Mouse (Mus musculus) bone marrow macrophage, adult 2 months (primary cell): Measurements from ENCODE around the gene Rnf114. TPM values are rescaled to one million over a fixed set of nuclear protein-coding genes. Genes with fewer than 3 reads are reported as not detected.

Source experiments
- H3K27ac ChIP-seq: 2 replicates; pipeline ENCODE4 v1.5.1; 2012; ENCODE audit warnings: low read depth, low read length; ENCODE audit not compliant: insufficient read depth
- H3K4me1 ChIP-seq: 2 replicates; pipeline ENCODE4 v1.6.1; 2012; ENCODE audit warnings: low read length; ENCODE audit not compliant: control insufficient read depth, insufficient read depth
- H3K4me3 ChIP-seq: 2 replicates; pipeline ENCODE4 v1.5.1; 2012; ENCODE audit warnings: mild to moderate bottlenecking, low read length, moderate library complexity; ENCODE audit not compliant: insufficient read depth
- CTCF ChIP-seq: IDR thresholded peaks from 2 replicates; pipeline ENCODE4 v1.5.1; 2012; ENCODE audit warnings: low read depth, mild to moderate bottlenecking, low read length, moderate library complexity
- POLR2A ChIP-seq: IDR thresholded peaks from 2 replicates; pipeline ENCODE4 v1.6.1; 2012; ENCODE audit warnings: mild to moderate bottlenecking, low read depth, low read length, borderline replicate concordance
- polyA plus RNA-seq: library from polyadenylated mRNA; stranded (reverse); fragments of >200 nt; gene quantifications from 2 replicates; pipeline ENCODE4 v1.2.4, GENCODE M21; 2012; ENCODE audit not compliant: missing spikeins, insufficient read depth, insufficient read length

Gene Rnf114
- 115 and 117 TPM in 2 replicates for polyA plus RNA-seq

GRCm38 (mm10) chr2:167491757-167492708, at the start of gene Rnf114:
Gene Rnf114, plus strand, starts transcription at chr2:167492645.
- Histone ChIP-seq H3K4me3 (peak within 1 kb of the TSS; percentile 74), H3K27ac (peak within 1 kb of the TSS; percentile 94), H3K4me1 (peaks cover 31% of the 10 kb centered on the region)
- TF ChIP-seq CTCF, result no peak
- no peak for TF ChIP-seq POLR2A

- Histone ChIP-seq H3K4me3 (no peak overlapping the region), H3K4me1 (no peaks in the 10 kb centered on the region), H3K27ac (no peak overlapping the region)
- no peak for TF ChIP-seq CTCF
- TF ChIP-seq POLR2A, result no peak
These were observed 48.8 kb upstream of the Rnf114 start for GRCm38 (mm10) chr2:167443411-167444193.

- Histone ChIP-seq H3K4me1 (no peaks in the 10 kb centered on the region), H3K4me3 (no peak overlapping the region), H3K27ac (no peak overlapping the region)
- TF ChIP-seq CTCF, result no peak
- no peak for TF ChIP-seq POLR2A
These were observed 46.3 kb upstream of the Rnf114 start for GRCm38 (mm10) chr2:167445911-167446780.

GRCm38 (mm10) chr2:167447207-167447606, 45.2 kb upstream of the Rnf114 start:
- no peak overlapping the region for H3K27ac ChIP-seq
- H3K4me3 ChIP-seq, result no peak overlapping the region
- no peak for TF ChIP-seq CTCF
- TF ChIP-seq POLR2A, result no peak
- no peaks in the 10 kb centered on the region for H3K4me1 ChIP-seq

GRCm38 (mm10) chr2:167447629-167448028, 44.8 kb upstream of the Rnf114 start:
- TF ChIP-seq CTCF (no peak), POLR2A (no peak)
- no peaks in the 10 kb centered on the region for H3K4me1 ChIP-seq
- H3K27ac ChIP-seq, result no peak overlapping the region
- no peak overlapping the region for H3K4me3 ChIP-seq

GRCm38 (mm10) chr2:167449331-167450275, 42.8 kb upstream of the Rnf114 start:
- TF ChIP-seq CTCF (no peak), POLR2A (no peak)
- H3K4me1 ChIP-seq, result no peaks in the 10 kb centered on the region
- no peak overlapping the region for H3K4me3 ChIP-seq
- H3K27ac ChIP-seq, result no peak overlapping the region

- TF ChIP-seq POLR2A, result no peak
- no peak for TF ChIP-seq CTCF
- Histone ChIP-seq H3K27ac (no peak overlapping the region), H3K4me1 (no peaks in the 10 kb centered on the region), H3K4me3 (no peak overlapping the region)
These were observed 41.8 kb upstream of the Rnf114 start for GRCm38 (mm10) chr2:167450647-167451046.

GRCm38 (mm10) chr2:167453814-167454213, 38.6 kb upstream of the Rnf114 start:
- Histone ChIP-seq H3K27ac (no peak overlapping the region), H3K4me1 (peaks cover 11% of the 10 kb centered on the region), H3K4me3 (no peak overlapping the region)
- TF ChIP-seq CTCF, result no peak
- no peak for TF ChIP-seq POLR2A
